Mouse (Mus musculus) brain, embryonic 14.5 days (tissue): ENCODE measurements around the gene Ngrn.

Experiments
- CTCF ChIP-seq: fragments of 200-500 bp; IDR thresholded peaks from 2 replicates; pipeline ENCODE4 v1.5.1; 2012; ENCODE audit warnings: inconsistent platforms, mild to moderate bottlenecking, moderate library complexity, borderline replicate concordance; ENCODE audit not compliant: insufficient read depth, insufficient read length; ENCODE audit errors: extremely low read depth
- POLR2A ChIP-seq: fragments of 200-500 bp; IDR thresholded peaks from 2 replicates; pipeline ENCODE4 v1.6.1; 2012; ENCODE audit warnings: mild to moderate bottlenecking, inconsistent platforms, borderline replicate concordance; ENCODE audit not compliant: poor library complexity, insufficient read depth, insufficient read length, severe bottlenecking; ENCODE audit errors: extremely low read depth

DNA sequence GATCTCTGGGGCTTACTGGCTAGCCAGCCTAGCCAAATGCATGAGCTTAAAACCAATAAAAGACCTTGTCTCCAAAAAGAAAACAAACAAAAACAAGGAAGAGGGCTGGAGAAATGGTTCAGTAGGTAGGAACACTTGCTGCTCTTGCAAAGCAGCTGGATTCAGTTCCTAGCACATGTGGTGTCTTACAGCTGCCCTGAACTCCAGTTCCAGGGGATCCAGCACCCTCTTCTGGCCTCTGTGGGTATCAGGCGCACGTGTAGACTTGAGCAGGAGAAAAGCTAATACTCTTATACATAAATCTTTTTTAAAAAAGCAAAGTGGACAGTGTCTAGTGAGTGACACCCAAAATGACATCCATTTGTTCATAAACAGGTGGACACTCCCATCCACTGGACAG lies 40.5 kb downstream of the Ngrn start:
- TF ChIP-seq CTCF: no peak
- no peak for TF ChIP-seq POLR2A
